Mouse (Mus musculus): Measurements from ENCODE around the gene Hlcs.

Hlcs gene

GRCm38 (mm10) chr16:94260938-94261630 is 52.3 kb downstream of the Hlcs start:
- TF ChIP-seq POU5F1 (IDR thresholded peaks at IDR 0.05; ENCODE audit: borderline replicate concordance, low read length) = no peak
- TF ChIP-seq CTCF (conservative IDR thresholded peaks at IDR 0.05; ENCODE audit: low read length) = no peak
- no peak for TF ChIP-seq NANOG (IDR thresholded peaks at IDR 0.05; ENCODE audit: borderline replicate concordance, low read length)
- peaks cover 17% of the 10 kb centered on the region; the same call in 1 of the 2 replicates for H3K36me3 ChIP-seq (ENCODE audit: insufficient read depth, low read length)
- 0 out of 2 replicates have a peak, but pooled peaks cover 3% of the 10 kb centered on the region for H3K4me1 ChIP-seq (replicated peaks; ENCODE audit: low read depth, low read length)
- no peaks in the 10 kb centered on the region for H3K9me3 ChIP-seq (ENCODE audit: low read length)
- H3K4me3 ChIP-seq (replicated peaks; ENCODE audit: low read length) = no peak overlapping the region
- no peaks in the 10 kb centered on the region for H3K27me3 ChIP-seq (ENCODE audit: insufficient read depth, low read length)

GRCm38 (mm10) chr16:94258366-94259310 is 54.7 kb downstream of the Hlcs start:
- H3K36me3 ChIP-seq (ENCODE audit: insufficient read depth, low read length) = peaks cover 11% of the 10 kb centered on the region; the same call in 1 of the 2 replicates
- peaks cover 8% of the 10 kb centered on the region for H3K27me3 ChIP-seq (ENCODE audit: insufficient read depth, low read length)
- peaks cover 14% of the 10 kb centered on the region for H3K4me1 ChIP-seq (replicated peaks; ENCODE audit: low read depth, low read length)
- TF ChIP-seq POU5F1 (IDR thresholded peaks at IDR 0.05; ENCODE audit: borderline replicate concordance, low read length) (no peak), CTCF (conservative IDR thresholded peaks at IDR 0.05; ENCODE audit: low read length) (peak; percentile 78)
- no peaks in the 10 kb centered on the region for H3K9me3 ChIP-seq (ENCODE audit: low read length)
- no peak overlapping the region for H3K4me3 ChIP-seq (replicated peaks; ENCODE audit: low read length)

- Histone ChIP-seq H3K27me3 (ENCODE audit: insufficient read depth, low read length) (peaks cover 11% of the 10 kb centered on the region), H3K4me1 (replicated peaks; ENCODE audit: low read depth, low read length) (peaks cover 12% of the 10 kb centered on the region), H3K36me3 (ENCODE audit: insufficient read depth, low read length) (peaks cover 7% of the 10 kb centered on the region; the same call in 1 of the 2 replicates), H3K9me3 (ENCODE audit: low read length) (no peaks in the 10 kb centered on the region), H3K4me3 (replicated peaks; ENCODE audit: low read length) (no peak overlapping the region)
- TF ChIP-seq NANOG (IDR thresholded peaks at IDR 0.05; ENCODE audit: borderline replicate concordance, low read length) (no peak), POU5F1 (IDR thresholded peaks at IDR 0.05; ENCODE audit: borderline replicate concordance, low read length) (no peak), CTCF (conservative IDR thresholded peaks at IDR 0.05; ENCODE audit: low read length) (no peak)
These were observed 57.8 kb downstream of the Hlcs start for GRCm38 (mm10) chr16:94255592-94255991.

- Histone ChIP-seq H3K36me3 (ENCODE audit: insufficient read depth, low read length) (peaks cover 7% of the 10 kb centered on the region; the same call in 1 of the 2 replicates), H3K4me1 (replicated peaks; ENCODE audit: low read depth, low read length) (peaks cover 12% of the 10 kb centered on the region), H3K27me3 (ENCODE audit: insufficient read depth, low read length) (peaks cover 11% of the 10 kb centered on the region), H3K4me3 (replicated peaks; ENCODE audit: low read length) (no peak overlapping the region), H3K9me3 (ENCODE audit: low read length) (no peaks in the 10 kb centered on the region)
- TF ChIP-seq CTCF (conservative IDR thresholded peaks at IDR 0.05; ENCODE audit: low read length) (no peak), NANOG (IDR thresholded peaks at IDR 0.05; ENCODE audit: borderline replicate concordance, low read length) (no peak), POU5F1 (IDR thresholded peaks at IDR 0.05; ENCODE audit: borderline replicate concordance, low read length) (no peak)
These were observed 58.3 kb downstream of the Hlcs start for GRCm38 (mm10) chr16:94255035-94255434.

- TF ChIP-seq NANOG (IDR thresholded peaks at IDR 0.05; ENCODE audit: borderline replicate concordance, low read length) = no peak
- TF ChIP-seq CTCF (conservative IDR thresholded peaks at IDR 0.05; ENCODE audit: low read length) = no peak
- TF ChIP-seq POU5F1 (IDR thresholded peaks at IDR 0.05; ENCODE audit: borderline replicate concordance, low read length) = no peak
- Histone ChIP-seq H3K36me3 (ENCODE audit: insufficient read depth, low read length) (peaks cover 3% of the 10 kb centered on the region; the same call in 1 of the 2 replicates), H3K9me3 (ENCODE audit: low read length) (no peaks in the 10 kb centered on the region), H3K4me3 (replicated peaks; ENCODE audit: low read length) (peak overlapping the region; percentile 32; the same call in 1 of the 2 replicates), H3K4me1 (replicated peaks; ENCODE audit: low read depth, low read length) (peaks cover 12% of the 10 kb centered on the region), H3K27me3 (ENCODE audit: insufficient read depth, low read length) (peaks cover 11% of the 10 kb centered on the region)
These were observed 58.9 kb downstream of the Hlcs start for GRCm38 (mm10) chr16:94254415-94254891.

GRCm38 (mm10) chr16:94253671-94254414 is 59.5 kb downstream of the Hlcs start:
- Histone ChIP-seq H3K36me3 (ENCODE audit: insufficient read depth, low read length) (peaks cover 3% of the 10 kb centered on the region; the same call in 1 of the 2 replicates), H3K27me3 (ENCODE audit: insufficient read depth, low read length) (peaks cover 11% of the 10 kb centered on the region), H3K4me3 (replicated peaks; ENCODE audit: low read length) (peak overlapping the region; percentile 32), H3K4me1 (replicated peaks; ENCODE audit: low read depth, low read length) (peaks cover 12% of the 10 kb centered on the region), H3K9me3 (ENCODE audit: low read length) (no peaks in the 10 kb centered on the region)
- TF ChIP-seq POU5F1 (IDR thresholded peaks at IDR 0.05; ENCODE audit: borderline replicate concordance, low read length) = no peak
- no peak for TF ChIP-seq NANOG (IDR thresholded peaks at IDR 0.05; ENCODE audit: borderline replicate concordance, low read length)
- no peak for TF ChIP-seq CTCF (conservative IDR thresholded peaks at IDR 0.05; ENCODE audit: low read length)

- Histone ChIP-seq H3K9me3 (ENCODE audit: low read length) (no peaks in the 10 kb centered on the region), H3K36me3 (ENCODE audit: insufficient read depth, low read length) (no peaks in the 10 kb centered on the region), H3K27me3 (ENCODE audit: insufficient read depth, low read length) (peaks cover 11% of the 10 kb centered on the region), H3K4me1 (replicated peaks; ENCODE audit: low read depth, low read length) (peaks cover 19% of the 10 kb centered on the region), H3K4me3 (replicated peaks; ENCODE audit: low read length) (no peak overlapping the region)
- TF ChIP-seq POU5F1 (IDR thresholded peaks at IDR 0.05; ENCODE audit: borderline replicate concordance, low read length) (no peak), CTCF (conservative IDR thresholded peaks at IDR 0.05; ENCODE audit: low read length) (no peak), NANOG (IDR thresholded peaks at IDR 0.05; ENCODE audit: borderline replicate concordance, low read length) (no peak)
These were observed 61.6 kb downstream of the Hlcs start for GRCm38 (mm10) chr16:94251756-94252155.
